Mouse (Mus musculus) gastrocnemius, postnatal 25 days (tissue): Measurements from ENCODE around the gene Scarb2. TPM values are rescaled to one million over a fixed set of nuclear protein-coding genes. Genes with fewer than 3 reads are reported as not detected.
A peak's percentile ranks its signal among the peaks of the same experiment; 100 is the strongest.
"Not testable (repeated sequence)": the region's sequence is repeated elsewhere in the genome, so short reads cannot be mapped to it uniquely, and the experiment has no call there.

Experiments
- DNase-seq: peaks from one replicate; pipeline ENCODE4 v3.0.0; 2022
- long read RNA-seq, 2 experiments: library from polyadenylated mRNA; stranded (forward); transcript quantifications; one replicate each; pipeline ENCODE4 v2.0.0; 2021
- total RNA-seq, 2 experiments: library from RNA; stranded (reverse); gene quantifications; 1 replicate in 1 of 2; 2 replicates in 1 of 2; pipeline ENCODE4 v1.2.3; 2021

Scarb2 gene
- total RNA-seq, result 10 to 100 TPM; 61.8 to 69.2 TPM
- long read RNA-seq, experiment 1, full-length matches to known transcripts, result 34 of 43 reads
- long read RNA-seq, experiment 1, partial matches to known transcripts, result 0 of 43 reads
- long read RNA-seq, experiment 1, other reads (novel, unspliced or antisense), result 9 of 43 reads
- long read RNA-seq, experiment 2, full-length matches to known transcripts, result 28 of 37 reads
- long read RNA-seq, experiment 2, partial matches to known transcripts, result 3 of 37 reads
- long read RNA-seq, experiment 2, other reads (novel, unspliced or antisense), result 6 of 37 reads

GRCm38 (mm10) chr5:92506733-92507132 is at the start of gene Scarb2:
Gene Scarb2, minus strand, starts transcription at chr5:92506833.
- no peak for DNase-seq

GRCm38 (mm10) chr5:92555905-92556304 is 49.3 kb upstream of the Scarb2 start:
- no peak for DNase-seq

DNA sequence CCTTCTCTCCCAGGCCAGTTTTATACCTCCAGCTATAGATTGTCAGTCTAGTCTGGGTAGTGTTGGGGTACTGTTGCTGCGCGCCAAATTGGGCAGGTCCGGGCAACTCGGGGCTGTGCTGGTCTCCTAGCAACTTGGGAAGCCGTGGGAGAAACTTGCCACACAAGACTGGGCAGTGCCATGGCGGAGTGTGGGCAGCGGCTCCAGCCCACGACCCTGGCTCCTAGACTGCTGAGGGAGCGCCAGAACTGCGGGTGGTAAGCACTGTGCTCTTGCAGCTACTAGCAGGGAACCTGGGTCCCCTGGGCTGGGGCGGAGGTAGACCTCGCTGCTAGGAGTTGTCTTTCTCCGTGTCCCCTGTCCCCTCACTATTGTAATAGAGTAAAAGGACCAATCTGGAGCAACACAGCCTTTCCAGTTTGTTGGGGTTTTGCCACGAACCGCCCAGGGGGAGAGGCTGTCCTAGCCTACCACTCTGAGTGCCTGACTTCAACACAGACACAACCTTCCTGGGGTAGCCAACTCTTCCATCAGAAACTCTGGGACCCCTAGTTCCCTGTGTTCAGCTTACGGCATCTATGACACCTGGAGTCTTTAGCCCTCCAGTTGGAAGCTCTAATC is 48.4 kb upstream of the Scarb2 start, which contains the start of gene Fam47e:
Gene Fam47e (plus strand): TSS at position 179 of the 621 bp plus-strand sequence.
- no peak for DNase-seq

GRCm38 (mm10) chr5:92554443-92554842 is 47.8 kb upstream of the Scarb2 start:
- DNase-seq, result no peak

DNA sequence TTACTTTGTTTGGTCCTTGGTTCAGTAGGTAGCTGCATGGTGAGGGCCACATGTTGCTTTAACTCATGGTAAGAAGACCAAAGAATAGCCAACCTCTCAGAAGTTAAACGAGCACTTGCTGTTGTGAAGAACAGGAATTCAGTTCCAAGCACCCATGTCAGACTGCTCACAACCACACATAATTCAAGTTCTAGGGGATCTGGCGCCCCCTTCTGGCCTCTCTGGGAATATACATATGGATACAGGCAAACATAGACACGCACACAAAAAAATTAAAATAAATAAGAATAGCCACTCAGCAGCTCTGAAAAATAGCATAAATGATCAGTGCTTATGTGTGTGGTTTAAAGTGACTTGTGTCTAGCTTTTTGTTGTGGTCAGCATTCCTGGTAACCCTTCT is 47.3 kb upstream of the Scarb2 start:
- DNase-seq, result no peak

- no peak for DNase-seq
Measured at GRCm38 (mm10) chr5:92552611-92553010, 46.0 kb upstream of the Scarb2 start.

DNA sequence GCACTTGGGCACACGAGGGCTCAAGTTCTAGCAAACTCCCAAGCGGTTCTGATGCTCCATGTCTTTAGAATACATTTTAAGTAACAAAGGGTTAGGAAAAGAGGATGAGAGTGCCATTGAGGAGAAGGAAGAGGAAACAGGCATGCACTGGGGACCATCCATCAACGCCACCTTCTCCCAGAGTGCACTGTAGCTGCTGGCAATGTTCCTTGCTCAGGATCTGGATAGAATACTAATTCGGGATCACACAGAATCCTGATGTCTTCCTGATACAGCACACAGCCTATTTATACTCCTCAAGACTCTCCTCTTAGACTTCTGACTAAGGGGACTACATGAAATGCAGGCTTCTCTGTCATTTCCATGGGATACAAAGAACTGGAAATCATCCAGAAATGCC is 33.1 kb upstream of the Scarb2 start:
- no peak for DNase-seq

GRCm38 (mm10) chr5:92524821-92525258 is 18.2 kb upstream of the Scarb2 start:
- no peak for DNase-seq

GRCm38 (mm10) chr5:92521131-92521530 is 14.5 kb upstream of the Scarb2 start:
- not testable (repeated sequence) for DNase-seq

- no peak for DNase-seq
Measured at GRCm38 (mm10) chr5:92512066-92512465, 5.4 kb upstream of the Scarb2 start.

DNA sequence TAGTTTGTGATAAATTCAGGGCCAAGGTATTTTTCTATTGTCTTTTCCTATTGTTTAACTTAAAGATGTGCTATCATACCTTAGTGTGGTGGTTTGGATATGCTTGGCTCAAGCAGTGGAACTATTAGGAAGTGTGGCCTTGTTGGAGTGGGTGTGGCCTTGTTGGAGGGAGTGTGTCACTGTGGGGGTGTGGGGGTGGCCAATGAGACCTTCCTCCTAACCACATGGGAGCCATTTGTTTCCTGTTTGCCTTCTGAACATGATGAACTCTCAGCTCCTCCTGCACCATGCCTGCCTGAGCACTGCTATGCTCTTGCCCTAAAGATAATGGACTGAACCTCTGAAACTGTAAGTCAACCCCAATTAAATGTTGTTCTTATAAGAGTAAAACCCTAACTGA is 4.6 kb upstream of the Scarb2 start:
- no peak for DNase-seq

GRCm38 (mm10) chr5:92508853-92509252 is 2.2 kb upstream of the Scarb2 start:
- no peak for DNase-seq

DNA sequence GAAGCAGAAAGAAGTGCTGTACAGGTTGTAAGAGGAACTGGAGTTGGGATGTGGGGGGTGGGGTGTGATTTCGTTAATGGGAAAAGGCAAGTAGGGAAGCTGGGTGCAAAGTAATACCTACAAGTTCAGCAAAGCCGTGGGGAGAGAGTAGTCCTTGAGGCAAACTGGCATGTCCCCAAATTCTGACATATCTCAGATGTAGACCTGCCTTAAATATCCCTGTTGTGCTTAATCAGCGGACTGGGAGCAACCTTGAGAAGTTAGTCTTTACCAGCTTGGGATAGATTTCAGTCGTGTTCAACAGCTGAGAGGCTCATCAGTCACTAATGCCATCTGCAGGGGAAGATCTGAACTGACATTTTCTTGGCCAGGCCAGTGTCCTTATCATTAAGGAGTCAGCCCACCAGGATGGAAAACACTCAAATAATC is 318 bp downstream of the Scarb2 start:
- peak; percentile 53 for DNase-seq

DNA sequence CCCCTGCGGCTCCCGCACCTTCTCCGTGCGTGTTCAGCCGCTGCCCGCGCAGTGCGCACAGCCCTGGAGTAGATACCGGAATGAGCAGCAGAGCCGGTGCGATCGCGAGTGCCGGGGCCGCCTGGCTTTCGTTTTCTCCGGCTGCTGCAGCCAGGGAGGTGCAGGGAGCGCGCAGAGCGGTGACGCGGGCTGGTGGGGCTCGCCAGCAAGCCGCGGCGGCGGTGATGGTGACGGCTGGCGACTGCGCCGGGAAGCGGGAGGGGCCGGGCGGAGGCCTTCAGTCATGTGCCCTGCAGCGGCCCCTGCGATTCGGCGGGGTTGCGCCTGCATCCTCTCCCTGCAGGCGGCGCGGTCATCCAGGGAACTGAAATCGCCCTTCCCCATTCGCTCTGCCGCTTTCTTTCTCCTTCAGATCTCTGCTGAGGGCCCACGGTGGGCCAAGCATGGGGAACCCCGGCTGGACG is 1.2 kb downstream of the Scarb2 start:
- DNase-seq, result peak; percentile 98

DNA sequence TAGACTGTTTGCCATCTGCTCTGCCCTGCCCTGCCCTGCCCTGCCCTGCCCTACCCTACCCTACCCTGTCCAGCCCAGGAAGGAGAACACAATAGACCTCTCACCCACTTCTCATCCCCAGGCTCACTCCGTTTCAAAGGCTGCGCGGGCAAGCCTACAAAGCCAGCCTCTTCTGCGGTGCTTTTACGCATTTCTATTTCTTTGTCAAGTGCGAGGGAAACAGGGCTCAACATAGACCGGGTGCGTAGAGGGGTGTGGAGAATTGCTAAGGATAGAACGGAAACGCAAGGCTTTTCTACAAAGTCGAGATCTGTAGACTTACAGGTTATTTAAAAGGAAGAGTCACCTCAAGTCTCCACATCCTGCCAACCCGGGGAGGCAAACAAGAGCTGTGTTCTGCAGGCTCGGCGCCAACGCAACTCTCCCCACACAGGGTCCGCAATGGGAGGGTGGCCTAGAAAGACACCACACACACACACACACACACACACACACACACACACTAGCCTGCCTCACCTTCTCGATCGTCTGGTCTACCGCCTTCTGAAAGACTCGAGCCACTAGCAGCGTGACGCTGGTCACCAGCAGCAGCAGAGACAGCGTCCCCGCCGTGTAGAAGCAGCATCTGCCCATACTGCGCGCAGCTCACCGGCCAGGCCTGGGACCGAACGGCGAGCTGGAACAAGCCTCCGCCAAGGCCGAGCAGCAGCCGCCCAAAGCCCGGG is 1.8 kb downstream of the Scarb2 start:
- peak; percentile 38 for DNase-seq

DNA sequence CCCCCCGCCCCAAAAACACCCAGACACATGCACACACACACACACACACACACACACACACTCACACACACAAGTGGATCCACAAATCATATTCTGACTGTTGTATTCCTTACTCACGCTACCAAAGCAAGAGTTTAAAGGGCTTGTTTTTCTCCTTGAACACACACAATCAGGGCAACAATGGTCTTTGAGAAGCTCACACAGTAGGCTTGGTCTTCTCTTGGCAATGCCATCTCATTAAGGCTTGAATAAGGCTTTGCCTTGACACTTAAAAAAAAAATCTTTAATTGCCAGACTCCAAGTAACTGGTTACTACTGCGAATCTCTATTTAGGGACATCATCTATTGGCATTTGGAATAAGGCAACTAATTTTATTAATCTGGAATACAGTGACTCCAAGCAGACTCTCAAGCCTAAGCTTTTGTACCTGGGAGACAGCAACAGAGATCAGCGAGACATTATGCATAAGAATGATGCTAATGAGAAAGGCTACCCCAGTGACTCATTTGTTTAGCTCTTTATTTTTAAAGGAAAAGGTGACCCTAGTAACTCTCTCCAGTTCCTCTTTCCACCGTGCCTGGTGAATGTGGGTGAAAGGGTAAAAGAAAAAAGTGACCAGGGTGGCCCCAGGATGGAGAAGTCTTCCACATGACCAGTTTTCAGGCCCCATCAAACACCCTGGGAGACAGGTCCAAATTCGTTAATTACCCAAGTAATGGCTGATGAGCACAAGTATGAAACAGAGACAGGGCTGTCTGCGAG is 2.6 kb downstream of the Scarb2 start:
- no peak for DNase-seq

DNA sequence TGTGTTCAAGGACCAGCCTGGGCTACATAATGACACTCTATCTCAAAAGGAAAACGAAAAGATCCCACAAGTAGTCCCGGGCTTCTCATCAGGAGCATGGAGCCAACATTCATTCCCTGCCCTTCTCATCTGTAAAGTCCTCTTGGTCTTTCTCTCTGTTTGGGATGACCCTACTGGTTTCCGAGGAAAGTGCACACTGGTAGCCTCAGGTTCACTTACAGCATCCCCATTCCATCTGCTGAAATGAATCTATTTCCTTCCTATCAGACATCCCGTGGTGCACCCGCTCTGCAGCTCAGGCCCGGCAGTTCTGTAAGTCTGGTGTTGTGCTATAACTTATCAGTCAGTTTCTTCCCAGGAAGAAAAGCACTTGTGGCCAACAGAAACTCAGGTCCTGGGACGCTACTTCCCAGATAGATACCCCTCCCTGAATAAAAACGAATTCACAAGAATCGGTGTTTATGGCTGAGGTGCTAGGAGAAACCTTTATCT is 3.2 kb downstream of the Scarb2 start:
- DNase-seq, result no peak

DNA sequence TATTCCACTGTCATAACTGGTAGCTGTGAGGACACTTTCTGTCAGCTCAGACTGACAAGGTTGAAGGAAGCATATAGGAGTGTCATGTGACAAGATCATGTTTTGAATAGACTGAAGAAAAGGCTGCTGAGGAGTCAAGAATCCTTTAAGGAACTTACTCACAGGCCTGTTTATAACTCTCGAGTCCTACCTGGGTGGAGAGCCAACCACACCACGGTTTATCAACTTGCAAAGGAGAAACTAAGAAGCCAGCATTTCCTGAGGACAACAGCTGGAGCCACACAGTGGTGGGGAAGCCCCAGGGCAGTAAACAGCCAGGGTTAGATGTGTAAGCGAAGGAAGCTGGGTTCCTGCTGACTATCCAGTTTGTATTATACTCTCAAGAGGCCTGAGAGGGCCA is 7.3 kb downstream of the Scarb2 start:
- peak; percentile 11 for DNase-seq

GRCm38 (mm10) chr5:92498661-92499060 is 8.0 kb downstream of the Scarb2 start:
- peak; percentile 59 for DNase-seq

GRCm38 (mm10) chr5:92498225-92498624 is 8.4 kb downstream of the Scarb2 start:
- DNase-seq, result no peak

DNA sequence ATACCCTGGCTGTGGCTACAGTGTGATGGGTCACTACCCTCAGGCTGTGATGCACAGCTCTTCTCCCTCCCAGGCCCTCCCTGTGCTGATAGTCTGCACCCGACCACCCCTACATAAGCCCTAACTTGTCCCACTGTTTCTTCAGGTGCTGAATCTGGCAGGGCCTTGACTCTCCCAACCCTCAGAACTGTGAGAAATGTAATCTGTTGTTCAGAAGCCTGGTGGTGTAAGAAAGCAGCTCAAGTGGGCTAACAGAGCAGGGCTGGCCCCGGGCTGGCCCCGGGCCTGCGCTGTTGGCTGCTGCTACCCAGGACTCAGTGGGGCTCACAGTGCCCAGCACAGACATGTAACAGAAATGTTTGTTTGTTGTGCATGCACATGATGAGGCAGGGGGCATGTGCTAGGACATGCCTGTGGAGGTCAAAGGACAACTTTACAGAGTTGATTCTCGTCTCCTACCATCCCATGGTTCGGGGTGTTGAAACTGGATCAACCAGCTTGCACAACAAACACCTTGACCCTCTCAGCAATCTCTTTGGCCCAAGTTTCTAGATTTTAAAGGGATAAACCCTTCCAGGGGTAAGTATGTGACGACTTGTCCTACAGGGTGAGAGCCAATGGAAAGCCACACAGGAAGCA is 10.7 kb downstream of the Scarb2 start:
- DNase-seq, result no peak

DNA sequence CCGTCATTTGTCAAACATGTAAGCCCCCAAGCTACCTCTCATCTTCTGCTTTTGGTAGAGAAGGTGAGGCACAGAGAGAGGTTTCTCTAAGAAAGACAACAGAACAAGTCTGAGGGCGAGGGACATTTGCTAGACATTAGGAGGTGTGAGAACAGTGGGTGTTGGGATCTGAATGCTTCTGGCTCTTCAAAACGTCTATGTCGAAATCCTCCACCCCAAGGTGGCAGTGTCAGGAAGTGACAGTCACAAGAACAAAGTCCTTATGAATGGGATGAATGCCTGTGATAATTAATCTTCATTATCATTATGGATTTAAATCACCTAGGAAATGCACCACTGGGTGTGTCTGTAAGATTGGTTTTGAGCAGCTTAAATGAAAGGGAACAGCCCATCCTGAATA is 11.3 kb downstream of the Scarb2 start:
- DNase-seq, result no peak
